Mouse (Mus musculus): ENCODE results near the gene Gemin5. TPM values are rescaled to one million over a fixed set of nuclear protein-coding genes. Genes with fewer than 3 reads are reported as not detected.
A peak's percentile ranks its signal among the peaks of the same experiment; 100 is the strongest.

Gemin5 gene
- polyA plus RNA-seq, 1 experiment from 2014 or later, result 29.7 TPM

DNA sequence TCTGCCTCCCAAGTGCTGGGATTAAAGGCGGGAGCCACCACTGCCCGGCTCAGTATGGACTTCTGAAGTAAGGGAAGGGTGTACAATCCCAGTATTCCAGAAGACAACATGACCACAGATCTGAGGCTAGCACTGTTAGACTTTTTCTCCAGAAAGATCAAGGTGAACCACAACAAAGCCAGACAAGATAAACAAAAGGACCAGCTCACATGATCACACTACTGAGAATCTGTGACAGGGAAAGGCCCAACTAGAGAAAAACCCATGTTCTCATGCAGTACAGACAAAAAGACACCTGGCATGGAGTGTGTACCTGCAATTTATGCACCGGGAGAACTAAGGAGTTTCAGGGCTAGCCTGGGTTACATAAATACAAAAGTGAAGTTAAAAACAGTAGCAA, 36.3 kb downstream of the Gemin5 start:
- Histone ChIP-seq H3K4me1 (replicated peaks) (peaks cover 10% of the 10 kb centered on the region), H3K9ac (replicated peaks) (no peak overlapping the region), H3K27ac (no peak overlapping the region), H3K36me3 (peaks cover 95% of the 10 kb centered on the region), H3K4me3 (replicated peaks) (no peak overlapping the region), H3K9me3 (no peaks in the 10 kb centered on the region), H3K4me2 (no peak overlapping the region), H3K27me3 (no peaks in the 10 kb centered on the region)
- WGBS, result 94% methylated on average over 3 of the region's 3 CpGs
- no peak for ATAC-seq (ENCODE audit: insufficient number of reproducible peaks, insufficient read depth, low FRiP score, low TSS enrichment, low read depth)

DNA sequence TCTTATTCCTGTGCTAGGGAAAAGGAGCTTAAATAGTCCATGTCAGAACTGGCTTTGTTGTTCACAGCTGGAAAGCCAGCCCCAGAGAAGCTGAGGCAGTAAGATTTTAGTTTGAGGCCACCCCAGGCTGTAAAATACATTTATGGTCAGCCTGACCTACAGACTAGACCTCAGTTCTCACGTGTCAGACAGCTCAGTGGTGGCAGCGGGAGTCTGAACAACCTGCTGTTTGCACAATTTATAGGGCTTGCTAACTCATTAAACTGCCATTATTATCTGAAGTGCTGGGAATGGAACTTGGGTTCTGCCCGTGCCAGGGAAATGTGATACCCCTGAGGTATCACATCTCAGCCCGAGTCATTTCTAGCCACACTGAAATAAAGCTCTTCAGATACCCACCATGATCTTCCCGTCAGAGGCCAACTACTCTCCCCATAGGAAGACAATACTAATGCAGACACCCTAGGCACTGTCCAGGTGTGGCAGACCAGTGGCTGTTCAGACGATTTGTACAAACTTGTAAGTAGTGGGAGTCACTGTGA, 39.0 kb downstream of the Gemin5 start:
- Histone ChIP-seq H3K4me2 (no peak overlapping the region), H3K9me3 (no peaks in the 10 kb centered on the region), H3K4me1 (replicated peaks) (peaks cover 10% of the 10 kb centered on the region), H3K36me3 (peaks cover 95% of the 10 kb centered on the region), H3K27ac (no peak overlapping the region), H3K9ac (replicated peaks) (no peak overlapping the region), H3K4me3 (replicated peaks) (no peak overlapping the region), H3K27me3 (no peaks in the 10 kb centered on the region)
- 0 out of 2 replicates have a peak, but pooled peaks have one; percentile 47 for ATAC-seq (ENCODE audit: insufficient number of reproducible peaks, insufficient read depth, low FRiP score, low TSS enrichment, low read depth)
- WGBS, result 42% methylated on average over 6 of the region's 6 CpGs

DNA sequence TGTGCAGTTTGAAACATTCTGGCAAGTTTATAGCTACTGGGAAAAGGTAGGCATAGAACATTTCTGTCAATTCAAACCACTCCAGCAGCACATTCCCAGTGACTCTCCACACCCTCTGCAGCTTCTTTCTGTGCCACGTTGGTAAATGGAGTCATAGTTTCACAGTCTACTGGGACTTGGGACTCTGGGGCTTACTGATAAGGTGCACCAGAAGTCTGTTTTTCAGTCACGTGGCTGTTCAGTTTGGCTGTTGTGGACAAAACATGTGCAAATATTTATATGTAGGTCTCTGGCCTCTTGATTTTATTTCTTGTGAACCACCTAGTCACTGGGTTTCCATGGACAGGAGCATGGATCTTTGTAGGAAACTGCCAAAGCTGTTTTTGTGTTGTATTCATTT, 40.8 kb downstream of the Gemin5 start:
- H3K36me3 ChIP-seq, result peaks cover 98% of the 10 kb centered on the region
- no peak overlapping the region for H3K4me3 ChIP-seq (replicated peaks)
- no peak for ATAC-seq (ENCODE audit: insufficient number of reproducible peaks, insufficient read depth, low FRiP score, low TSS enrichment, low read depth)
- H3K27ac ChIP-seq, result no peak overlapping the region
- H3K9ac ChIP-seq (replicated peaks), result no peak overlapping the region
- peaks cover 10% of the 10 kb centered on the region for H3K4me1 ChIP-seq (replicated peaks)
- 91% methylated on average over 2 of the region's 2 CpGs for WGBS
- no peak overlapping the region for H3K4me2 ChIP-seq
- no peaks in the 10 kb centered on the region for H3K27me3 ChIP-seq
- H3K9me3 ChIP-seq, result no peaks in the 10 kb centered on the region

DNA sequence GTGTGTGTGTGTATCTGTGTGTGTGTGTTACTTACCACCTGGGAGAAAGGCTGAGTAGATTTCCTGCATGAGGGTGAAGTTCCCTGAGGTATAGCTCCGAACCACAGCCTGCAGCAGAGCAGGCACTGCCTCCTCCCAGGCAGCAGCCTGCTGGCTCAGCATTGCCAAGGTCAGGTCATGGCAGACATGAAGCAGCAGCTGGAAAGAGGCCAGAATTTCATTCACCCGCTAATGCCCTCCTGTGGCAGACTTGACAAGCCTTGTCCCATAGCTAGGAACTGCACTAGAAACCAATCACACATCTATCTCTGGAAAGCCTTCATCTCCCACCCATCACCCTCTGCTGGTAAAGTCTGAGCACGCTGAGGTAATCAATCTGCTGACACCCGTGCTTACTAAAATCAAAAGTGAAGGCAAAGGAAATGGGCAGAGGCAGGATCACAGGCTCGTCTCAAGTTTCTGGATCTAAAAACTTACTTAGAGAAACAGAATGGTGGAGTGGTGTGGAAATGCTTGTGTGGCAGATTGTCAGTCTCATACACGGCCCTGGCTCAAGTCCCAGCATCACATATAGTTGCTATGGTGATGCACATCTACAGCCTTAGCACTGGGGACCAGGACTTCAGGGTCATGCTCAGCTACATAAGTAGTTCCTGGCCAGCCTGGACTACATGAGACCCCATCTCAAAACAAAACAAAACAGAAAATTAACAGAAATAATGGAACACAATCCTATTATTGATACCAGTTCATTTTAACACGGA, 41.8 kb downstream of the Gemin5 start:
- Histone ChIP-seq H3K36me3 (peaks cover 94% of the 10 kb centered on the region), H3K4me2 (no peak overlapping the region), H3K27me3 (no peaks in the 10 kb centered on the region), H3K4me1 (replicated peaks) (peaks cover 10% of the 10 kb centered on the region), H3K9ac (replicated peaks) (no peak overlapping the region; the same call in 1 of the 2 replicates), H3K27ac (no peak overlapping the region), H3K4me3 (replicated peaks) (no peak overlapping the region), H3K9me3 (no peaks in the 10 kb centered on the region)
- ATAC-seq (ENCODE audit: insufficient number of reproducible peaks, insufficient read depth, low FRiP score, low TSS enrichment, low read depth), result no peak
- 82% methylated on average over 7 of the region's 7 CpGs for WGBS

DNA sequence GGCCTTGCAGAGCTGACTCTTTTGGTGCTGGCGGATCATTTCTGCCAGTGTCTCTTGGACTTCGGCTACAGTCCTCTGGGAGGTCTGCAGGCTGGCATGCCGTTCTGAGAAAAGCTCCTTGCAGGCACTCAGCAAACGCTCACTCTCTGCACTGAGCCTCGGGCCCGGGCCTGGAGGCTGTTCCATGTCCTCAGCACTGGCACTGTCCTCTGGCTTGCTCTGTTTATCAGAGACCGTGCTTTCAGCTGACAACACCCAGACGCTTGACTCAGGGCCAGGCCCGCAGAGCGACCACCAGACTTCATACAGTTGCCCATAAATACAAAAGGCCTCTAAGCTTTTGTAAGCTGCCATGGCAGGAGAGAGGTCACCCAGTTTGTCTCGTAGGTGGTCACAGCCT, 43.3 kb downstream of the Gemin5 start:
- H3K9me3 ChIP-seq, result no peaks in the 10 kb centered on the region
- H3K27me3 ChIP-seq, result no peaks in the 10 kb centered on the region
- no peak overlapping the region for H3K4me3 ChIP-seq (replicated peaks)
- no peak overlapping the region for H3K4me2 ChIP-seq
- peaks cover 10% of the 10 kb centered on the region for H3K4me1 ChIP-seq (replicated peaks)
- H3K36me3 ChIP-seq, result peaks cover 94% of the 10 kb centered on the region
- ATAC-seq (ENCODE audit: insufficient number of reproducible peaks, insufficient read depth, low FRiP score, low TSS enrichment, low read depth), result no peak
- no peak overlapping the region for H3K9ac ChIP-seq (replicated peaks)
- 84% methylated on average over 11 of the region's 11 CpGs for WGBS
- H3K27ac ChIP-seq, result no peak overlapping the region

DNA sequence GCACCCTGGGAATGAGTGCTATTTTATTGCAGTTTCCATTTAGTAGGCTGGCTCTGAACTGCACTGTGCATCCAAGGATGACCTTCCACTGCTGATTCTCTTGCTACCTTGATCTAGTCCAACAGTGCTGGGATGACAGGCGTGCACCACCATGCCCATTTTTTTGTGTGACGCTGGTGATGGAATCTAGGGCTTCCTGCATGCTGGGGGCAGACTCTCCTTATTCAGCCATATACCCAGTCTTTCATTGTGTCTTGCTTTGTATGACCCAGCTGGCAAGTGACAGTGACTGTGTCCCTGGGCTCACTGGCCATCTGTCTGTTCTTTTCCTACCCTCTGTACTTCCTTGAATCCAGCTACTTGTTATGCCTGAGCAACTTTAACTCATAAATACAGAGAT, 44.6 kb downstream of the Gemin5 start:
- Histone ChIP-seq H3K27ac (no peak overlapping the region), H3K4me3 (replicated peaks) (no peak overlapping the region), H3K9ac (replicated peaks) (no peak overlapping the region), H3K27me3 (no peaks in the 10 kb centered on the region), H3K4me1 (replicated peaks) (peaks cover 4% of the 10 kb centered on the region), H3K4me2 (no peak overlapping the region), H3K9me3 (no peaks in the 10 kb centered on the region), H3K36me3 (peaks cover 94% of the 10 kb centered on the region)
- no peak for ATAC-seq (ENCODE audit: insufficient number of reproducible peaks, insufficient read depth, low FRiP score, low TSS enrichment, low read depth)
- WGBS, result 89% methylated on average over 2 of the region's 2 CpGs

DNA sequence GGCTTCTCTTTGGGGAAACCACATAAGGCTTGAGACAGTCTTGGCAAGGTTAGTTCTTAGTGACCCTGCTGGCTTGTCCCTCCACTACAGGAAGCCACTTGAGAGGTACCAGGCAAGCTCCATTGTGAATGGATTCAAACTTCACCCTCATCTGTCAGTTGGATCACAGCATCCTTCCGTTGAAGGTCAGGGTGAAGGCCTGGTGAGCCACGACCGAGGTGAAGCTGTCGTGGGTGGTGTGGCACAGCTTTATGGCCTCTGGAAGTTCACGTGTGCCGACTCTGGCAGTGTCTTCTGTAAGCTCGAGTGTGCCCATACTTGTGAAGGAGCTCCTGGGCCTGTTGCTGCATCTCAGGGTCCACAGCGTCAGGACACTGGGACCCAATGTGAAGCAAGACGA, 47.0 kb downstream of the Gemin5 start:
- no peak overlapping the region for H3K4me3 ChIP-seq (replicated peaks)
- WGBS, result 87% methylated on average over 9 of the region's 9 CpGs
- no peak for ATAC-seq (ENCODE audit: insufficient number of reproducible peaks, insufficient read depth, low FRiP score, low TSS enrichment, low read depth)
- no peaks in the 10 kb centered on the region for H3K4me1 ChIP-seq (replicated peaks)
- H3K4me2 ChIP-seq, result no peak overlapping the region
- H3K9ac ChIP-seq (replicated peaks), result no peak overlapping the region
- H3K27ac ChIP-seq, result no peak overlapping the region
- no peaks in the 10 kb centered on the region for H3K27me3 ChIP-seq
- H3K9me3 ChIP-seq, result no peaks in the 10 kb centered on the region
- H3K36me3 ChIP-seq, result peaks cover 94% of the 10 kb centered on the region

DNA sequence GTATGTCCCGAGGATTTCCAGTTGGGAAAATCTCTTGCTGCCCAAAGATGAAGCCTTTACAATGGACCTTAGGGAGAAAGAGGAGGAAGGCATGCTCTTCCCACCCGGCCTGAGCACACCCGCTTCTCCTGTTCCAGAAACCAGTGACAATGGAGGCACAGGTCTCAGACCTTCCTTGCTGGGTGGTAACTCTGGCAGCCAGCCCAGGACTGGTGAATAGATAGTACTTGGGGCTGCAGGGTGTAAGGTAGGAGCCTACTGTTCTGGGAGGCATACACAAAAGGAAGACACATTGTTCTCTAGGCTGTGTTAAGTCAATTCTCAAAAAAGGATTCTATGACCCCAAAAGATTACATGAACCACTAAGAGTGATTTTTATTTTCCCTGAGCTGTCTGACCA, 47.7 kb downstream of the Gemin5 start:
- H3K4me3 ChIP-seq (replicated peaks), result no peak overlapping the region

DNA sequence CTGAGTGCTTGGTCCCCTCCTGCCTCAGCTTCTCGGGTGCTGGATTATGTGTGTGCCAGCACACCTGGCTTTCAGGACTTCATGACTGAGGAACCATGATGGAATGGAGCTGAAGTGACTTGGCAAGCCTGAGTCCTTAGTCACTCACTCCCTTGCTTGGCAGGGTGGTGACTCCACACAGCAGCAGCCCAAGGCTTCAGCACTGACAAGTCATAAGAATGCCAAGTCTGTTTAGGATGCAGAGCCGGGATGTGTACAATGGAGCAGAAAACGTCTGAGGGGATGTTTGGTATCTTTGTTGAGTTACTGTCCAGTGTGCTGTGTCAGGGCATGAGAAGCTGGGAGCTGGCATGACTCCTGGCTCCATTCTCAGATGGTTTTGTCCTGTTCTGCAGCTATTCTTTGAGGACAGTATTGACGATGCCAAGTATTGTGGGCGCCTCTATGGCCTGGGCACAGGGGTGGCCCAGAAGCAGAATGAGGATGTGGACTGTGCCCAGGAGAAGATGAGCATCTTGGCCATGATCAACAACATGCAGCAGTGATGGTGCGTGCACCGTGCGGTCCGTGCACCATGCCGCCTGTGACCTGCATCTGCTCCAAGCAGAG, 51.2 kb downstream of the Gemin5 start:
- no peaks in the 10 kb centered on the region for H3K9me3 ChIP-seq
- no peak overlapping the region for H3K27ac ChIP-seq
- no peak overlapping the region for H3K4me3 ChIP-seq (replicated peaks)
- H3K4me1 ChIP-seq (replicated peaks), result no peaks in the 10 kb centered on the region
- no peak for ATAC-seq (ENCODE audit: insufficient number of reproducible peaks, insufficient read depth, low FRiP score, low TSS enrichment, low read depth)
- WGBS, result 90% methylated on average over 10 of the region's 10 CpGs
- no peak overlapping the region for H3K4me2 ChIP-seq
- H3K9ac ChIP-seq (replicated peaks), result no peak overlapping the region
- H3K36me3 ChIP-seq, result peaks cover 97% of the 10 kb centered on the region
- no peaks in the 10 kb centered on the region for H3K27me3 ChIP-seq

More for the DNA sequence above, 47.7 kb downstream of the Gemin5 start:
- H3K4me1 ChIP-seq (replicated peaks), result no peaks in the 10 kb centered on the region
- 83% methylated on average over 3 of the region's 3 CpGs for WGBS
- H3K9ac ChIP-seq (replicated peaks), result no peak overlapping the region
- no peak overlapping the region for H3K4me2 ChIP-seq
- H3K27ac ChIP-seq, result no peak overlapping the region
- ATAC-seq (ENCODE audit: insufficient number of reproducible peaks, insufficient read depth, low FRiP score, low TSS enrichment, low read depth), result no peak
- peaks cover 94% of the 10 kb centered on the region for H3K36me3 ChIP-seq
- H3K9me3 ChIP-seq, result no peaks in the 10 kb centered on the region
- no peaks in the 10 kb centered on the region for H3K27me3 ChIP-seq

DNA sequence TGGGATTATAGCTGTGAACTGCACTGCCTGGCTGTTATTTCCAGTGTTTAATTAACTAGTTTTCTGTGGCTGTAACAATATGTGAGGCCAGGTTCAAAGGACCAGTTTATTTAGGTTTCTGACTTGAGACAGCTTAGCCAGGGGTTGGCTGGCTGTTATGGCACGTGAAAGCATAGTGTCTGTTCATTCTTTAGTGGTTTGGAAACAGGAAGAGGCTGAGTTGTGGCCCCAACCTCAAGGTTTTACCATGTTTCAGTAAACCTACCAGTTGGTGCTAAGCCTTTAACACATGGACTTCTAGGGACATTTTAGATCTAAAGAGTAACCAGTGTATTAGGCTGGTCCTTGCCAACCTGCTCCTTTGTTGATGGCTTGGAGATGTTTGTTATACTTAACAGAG, 51.8 kb downstream of the Gemin5 start:
- Histone ChIP-seq H3K4me1 (replicated peaks) (no peaks in the 10 kb centered on the region), H3K36me3 (peaks cover 97% of the 10 kb centered on the region), H3K4me3 (replicated peaks) (no peak overlapping the region), H3K9ac (replicated peaks) (no peak overlapping the region), H3K27ac (no peak overlapping the region), H3K9me3 (no peaks in the 10 kb centered on the region), H3K4me2 (no peak overlapping the region), H3K27me3 (no peaks in the 10 kb centered on the region)
- no peak for ATAC-seq (ENCODE audit: insufficient number of reproducible peaks, insufficient read depth, low FRiP score, low TSS enrichment, low read depth)
- WGBS, result 66% methylated on average over 1 of the region's 1 CpGs

DNA sequence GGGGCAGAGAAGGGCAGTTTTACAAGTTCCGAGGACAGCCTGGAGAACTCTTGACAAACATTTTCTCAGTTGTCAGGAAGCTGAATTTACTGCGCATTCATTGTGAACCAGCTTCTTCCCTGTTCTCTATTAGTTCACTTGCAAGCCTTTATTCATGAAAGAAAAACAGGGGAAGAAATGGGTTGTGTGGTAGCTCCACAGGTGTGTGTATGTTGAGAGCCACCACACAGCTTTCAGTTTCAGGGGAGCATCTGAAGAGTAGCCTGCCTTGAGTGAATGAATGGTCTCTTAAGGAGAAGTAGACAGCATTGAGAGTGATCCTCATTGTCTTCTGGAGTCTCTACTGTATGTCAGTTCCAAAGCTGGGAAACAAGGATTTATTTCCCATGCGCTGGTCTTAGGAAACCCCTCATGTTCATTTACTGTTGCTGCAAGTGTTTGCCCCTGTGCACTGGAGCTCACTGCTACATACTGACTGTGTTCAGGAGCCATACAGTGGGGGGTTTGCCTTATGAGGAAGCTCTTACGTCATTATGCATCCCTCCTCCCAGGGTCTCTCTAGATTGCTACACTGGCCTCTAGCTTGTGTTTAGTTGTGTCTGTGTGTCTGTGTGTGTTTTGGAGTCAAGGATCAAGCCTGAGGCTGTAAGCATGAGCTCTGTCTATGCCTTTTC, 60.5 kb downstream of the Gemin5 start:
- H3K4me3 ChIP-seq (replicated peaks), result no peak overlapping the region
- no peak overlapping the region for H3K27ac ChIP-seq
- peaks cover 17% of the 10 kb centered on the region for H3K4me1 ChIP-seq (replicated peaks)
- no peak overlapping the region for H3K9ac ChIP-seq (replicated peaks)
- ATAC-seq (ENCODE audit: insufficient number of reproducible peaks, insufficient read depth, low FRiP score, low TSS enrichment, low read depth), result no peak
- no peaks in the 10 kb centered on the region for H3K9me3 ChIP-seq
- no peaks in the 10 kb centered on the region for H3K27me3 ChIP-seq
- H3K36me3 ChIP-seq, result peaks cover 42% of the 10 kb centered on the region
- WGBS, result 88% methylated on average over 4 of the region's 4 CpGs
- no peak overlapping the region for H3K4me2 ChIP-seq

Measured in limb, embryonic 12.5 days (tissue).